Mouse (Mus musculus) neural tube, embryonic 13.5 days (tissue): ENCODE measurements around the gene Hmgn1. TPM values are rescaled to one million over a fixed set of nuclear protein-coding genes. Genes with fewer than 3 reads are reported as not detected.
A peak's percentile ranks its signal among the peaks of the same experiment; 100 is the strongest.

Experiments
- ATAC-seq: fragments of 200-750 bp; cut with Nextera tagmentation; 2 replicates; pipeline ENCODE4 v1.8.0; 2017; ENCODE audit warnings: low read depth, mild to moderate bottlenecking, moderate TSS enrichment, moderate library complexity
- H3K27ac ChIP-seq: fragments of 300-500 bp; sonication (generic); replicated peaks from 2 replicates; pipeline ENCODE4 v1.5.1; 2015; ENCODE audit warnings: moderate library complexity, mild to moderate bottlenecking, inconsistent platforms
- H3K27me3 ChIP-seq: fragments of 300-500 bp; sonication (generic); 2 replicates; pipeline ENCODE4 v1.6.1; 2015; ENCODE audit warnings: mild to moderate bottlenecking, inconsistent platforms
- H3K36me3 ChIP-seq: fragments of 300-500 bp; sonication (generic); 2 replicates; pipeline ENCODE4 v1.6.1; 2015; ENCODE audit warnings: mild to moderate bottlenecking, inconsistent platforms
- H3K4me1 ChIP-seq: fragments of 300-500 bp; sonication (generic); replicated peaks from 2 replicates; pipeline ENCODE4 v1.6.1; 2015; ENCODE audit warnings: inconsistent platforms
- H3K4me2 ChIP-seq: fragments of 300-500 bp; sonication (generic); 2 replicates; pipeline ENCODE4 v1.6.1; 2015; ENCODE audit warnings: inconsistent platforms, mild to moderate bottlenecking, moderate library complexity
- H3K4me3 ChIP-seq: fragments of 300-500 bp; sonication (generic); 2 replicates; pipeline ENCODE4 v1.5.1; 2015; ENCODE audit warnings: mild to moderate bottlenecking, inconsistent platforms
- H3K9ac ChIP-seq: fragments of 300-500 bp; sonication (generic); 2 replicates; pipeline ENCODE4 v1.6.1; 2015; ENCODE audit warnings: moderate library complexity, mild to moderate bottlenecking, inconsistent platforms
- H3K9me3 ChIP-seq: fragments of 300-500 bp; sonication (generic); 2 replicates; pipeline ENCODE4 v1.6.1; 2016; ENCODE audit warnings: inconsistent platforms
- WGBS: fragments of 180-500 bp; shearing (Covaris S2); methylation state at CpG from one replicate; pipeline ENCODE4 v1.1.7; 2015; 5-methylcytosine and 5-hydroxymethylcytosine counted together
- polyA plus RNA-seq: library from polyadenylated mRNA; unstranded; fragments of >200 nt; fragmentation: Nextera tagmentation; extraction: Ambion mirVana; gene quantifications from 2 replicates; pipeline ENCODE4 v1.2.1, GENCODE M21; 2015

Gene Hmgn1
- polyA plus RNA-seq, 1 experiment from 2014 or later: 441 TPM

GRCm38 (mm10) chr16:96083179-96083646 lies 44.3 kb downstream of the Hmgn1 start:
- Histone ChIP-seq H3K36me3 (peaks cover 26% of the 10 kb centered on the region), H3K9me3 (no peaks in the 10 kb centered on the region), H3K4me2 (peak overlapping the region; percentile 64), H3K27ac (peak overlapping the region; percentile 98), H3K4me1 (peaks cover 34% of the 10 kb centered on the region), H3K4me3 (peak overlapping the region; percentile 98), H3K9ac (peak overlapping the region; percentile 99), H3K27me3 (no peaks in the 10 kb centered on the region)
- WGBS: 2% methylated on average over 20 of the region's 20 CpGs
- peak; percentile 2; the same call in 1 of the 2 replicates for ATAC-seq

GRCm38 (mm10) chr16:96082301-96083178 lies 45.0 kb downstream of the Hmgn1 start, which contains the start of gene Brwd1:
Gene Brwd1 (minus strand): TSS chr16:96082526.
- Histone ChIP-seq H3K27me3 (no peaks in the 10 kb centered on the region), H3K9me3 (no peaks in the 10 kb centered on the region), H3K27ac (peak within 1 kb of the TSS; percentile 98), H3K9ac (peak within 1 kb of the TSS; percentile 99), H3K4me3 (peak within 1 kb of the TSS; percentile 98), H3K36me3 (peaks cover 29% of the 10 kb centered on the region), H3K4me2 (peak within 1 kb of the TSS; percentile 64), H3K4me1 (peaks cover 34% of the 10 kb centered on the region)
- WGBS: under 1% methylated on average over 95 of the region's 107 CpGs
- ATAC-seq: peak; percentile 80

GRCm38 (mm10) chr16:96081742-96082241 lies 45.7 kb downstream of the Hmgn1 start:
- WGBS: under 1% methylated on average over 63 of the region's 68 CpGs
- Histone ChIP-seq H3K27me3 (no peaks in the 10 kb centered on the region), H3K9ac (peak overlapping the region; percentile 99)

GRCm38 (mm10) chr16:96081331-96081730 lies 46.2 kb downstream of the Hmgn1 start:
- peaks cover 35% of the 10 kb centered on the region for H3K4me1 ChIP-seq
- H3K36me3 ChIP-seq: peaks cover 30% of the 10 kb centered on the region
- no peaks in the 10 kb centered on the region for H3K27me3 ChIP-seq
- peak overlapping the region; percentile 98 for H3K27ac ChIP-seq
- H3K9me3 ChIP-seq: no peaks in the 10 kb centered on the region
- 1% methylated on average over 25 of the region's 28 CpGs for WGBS
- H3K4me3 ChIP-seq: peak overlapping the region; percentile 98
- ATAC-seq: peak; percentile 82
- peak overlapping the region; percentile 64 for H3K4me2 ChIP-seq
- peak overlapping the region; percentile 99 for H3K9ac ChIP-seq

More at GRCm38 (mm10) chr16:96081742-96082241, 45.7 kb downstream of the Hmgn1 start:
- Histone ChIP-seq H3K9me3 (no peaks in the 10 kb centered on the region), H3K36me3 (peaks cover 29% of the 10 kb centered on the region), H3K27ac (peak overlapping the region; percentile 98), H3K4me3 (peak overlapping the region; percentile 98), H3K4me1 (peaks cover 34% of the 10 kb centered on the region), H3K4me2 (peak overlapping the region; percentile 64)
- peak; percentile 49 for ATAC-seq

GRCm38 (mm10) chr16:96080524-96080923 lies 47.0 kb downstream of the Hmgn1 start:
- Histone ChIP-seq H3K9me3 (no peaks in the 10 kb centered on the region), H3K9ac (peak overlapping the region; percentile 99; the same call in 1 of the 2 replicates), H3K4me1 (peaks cover 38% of the 10 kb centered on the region), H3K4me2 (peak overlapping the region; percentile 64), H3K4me3 (peak overlapping the region; percentile 98), H3K27ac (no peak overlapping the region), H3K36me3 (peaks cover 36% of the 10 kb centered on the region), H3K27me3 (no peaks in the 10 kb centered on the region)
- no peak for ATAC-seq
- 88% methylated on average over 7 of the region's 7 CpGs for WGBS

Other genes with a start within 250 kb of the Hmgn1 start
- gene Psmg1, start 136.8 kb downstream of the Hmgn1 start, polyA plus RNA-seq: 63.6 and 67.6 TPM in 2 replicates
- gene Brwd1, start 45.2 kb downstream of the Hmgn1 start, polyA plus RNA-seq: 249 and 258 TPM in 2 replicates
- gene Wrb, start 17.7 kb upstream of the Hmgn1 start, polyA plus RNA-seq: 157 and 162 TPM in 2 replicates
- 1.6 TPM in 2 replicates for gene Lca5l, start 64.5 kb upstream of the Hmgn1 start, polyA plus RNA-seq
- gene Sh3bgr, start 72.7 kb upstream of the Hmgn1 start, polyA plus RNA-seq: 3.0 and 4.6 TPM in 2 replicates
- 2.3 and 3.0 TPM in 2 replicates for gene B3galt5, start 108.1 kb upstream of the Hmgn1 start, polyA plus RNA-seq